Mouse (Mus musculus) heart, postnatal 0 days (tissue): ENCODE measurements at regions not wholly inside any gene's neighbourhood (a gene's known extent, or its start where the extent isn't known, plus 50 kb on each side); places are given as distances from the start of the nearest gene placed in this dataset.

Experiments used
- CTCF ChIP-seq: IDR thresholded peaks from 2 replicates; pipeline ENCODE4 v1.5.1; 2016; ENCODE audit warnings: antibody characterized with exemption, control low read depth, low read depth
- EP300 ChIP-seq: IDR thresholded peaks from 2 replicates; pipeline ENCODE4 v1.6.1; 2016; ENCODE audit warnings: antibody characterized with exemption, low read depth

DNA sequence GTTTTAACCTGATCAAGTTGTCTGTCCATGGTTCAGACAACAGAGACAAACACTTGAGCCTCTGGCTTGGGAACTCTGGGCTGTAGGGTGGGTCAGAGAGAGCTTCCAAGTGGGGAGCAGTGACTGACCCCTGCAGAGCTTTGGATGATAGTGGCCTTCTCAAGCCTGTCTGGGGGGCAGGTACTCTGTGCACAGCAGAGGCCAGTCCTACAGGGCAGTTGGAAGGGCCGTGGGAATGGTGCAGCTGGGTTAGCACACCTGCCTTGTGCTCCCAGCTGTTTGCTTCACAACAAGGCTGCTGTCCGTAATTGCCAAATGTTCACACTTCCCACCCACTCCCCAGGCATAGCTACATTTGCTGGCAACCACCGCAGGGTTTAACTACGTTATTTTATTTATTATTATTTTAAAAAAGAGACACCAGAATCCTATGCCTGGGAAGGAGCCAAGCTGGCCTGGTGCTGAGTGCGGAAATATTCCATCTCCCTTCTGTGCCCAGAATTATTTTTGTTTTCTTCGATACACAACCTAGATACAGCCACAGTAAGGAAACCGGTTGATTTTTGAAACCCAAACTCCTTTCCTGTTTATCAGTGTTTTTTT lies 268.1 kb upstream of the Id2 start:
- TF ChIP-seq CTCF (no peak), EP300 (no peak)
